Mouse (Mus musculus) ovary, postnatal 14 days (tissue): ENCODE results near the gene Slc6a17.

Experiments
- DNase-seq: peaks from one replicate; pipeline ENCODE4 v3.0.0; 2022; ENCODE audit warnings: low spot score

Slc6a17 gene

GRCm38 (mm10) chr3:107462160-107462559, 55.7 kb downstream of the Slc6a17 start:
- peak; percentile 57 for DNase-seq

GRCm38 (mm10) chr3:107459773-107460431, 57.9 kb downstream of the Slc6a17 start:
- no peak for DNase-seq

GRCm38 (mm10) chr3:107459196-107459772, 58.5 kb downstream of the Slc6a17 start, which contains the start of gene Kcnc4:
TSS of gene Kcnc4 (minus strand) at chr3:107459552.
- no peak for DNase-seq

GRCm38 (mm10) chr3:107458528-107459195, 59.2 kb downstream of the Slc6a17 start:
- no peak for DNase-seq

- DNase-seq: no peak
Measured at GRCm38 (mm10) chr3:107458104-107458503, 59.7 kb downstream of the Slc6a17 start.

- no peak for DNase-seq
Measured at GRCm38 (mm10) chr3:107454280-107454679, 63.5 kb downstream of the Slc6a17 start.

- DNase-seq: no peak
Measured at GRCm38 (mm10) chr3:107446822-107447221, 71.0 kb downstream of the Slc6a17 start.

GRCm38 (mm10) chr3:107443866-107444265, 74.0 kb downstream of the Slc6a17 start:
- DNase-seq: no peak

GRCm38 (mm10) chr3:107442191-107442590, 75.6 kb downstream of the Slc6a17 start:
- DNase-seq: no peak

GRCm38 (mm10) chr3:107441306-107441705, 76.5 kb downstream of the Slc6a17 start:
- no peak for DNase-seq

GRCm38 (mm10) chr3:107439280-107439679, 78.5 kb downstream of the Slc6a17 start:
- no peak for DNase-seq

GRCm38 (mm10) chr3:107437666-107438065, 80.2 kb downstream of the Slc6a17 start:
- no peak for DNase-seq

GRCm38 (mm10) chr3:107436434-107436833, 81.4 kb downstream of the Slc6a17 start:
- DNase-seq: no peak

- DNase-seq: no peak
Measured at GRCm38 (mm10) chr3:107433614-107434013, 84.2 kb downstream of the Slc6a17 start.

GRCm38 (mm10) chr3:107431268-107431667, 86.5 kb downstream of the Slc6a17 start:
- no peak for DNase-seq

GRCm38 (mm10) chr3:107424258-107425041, 93.4 kb downstream of the Slc6a17 start:
- DNase-seq: no peak

GRCm38 (mm10) chr3:107420156-107420555, 97.7 kb downstream of the Slc6a17 start:
- no peak for DNase-seq
